Mouse (Mus musculus): ENCODE measurements around the gene Rasip1.

Rasip1 gene

GRCm38 (mm10) chr7:45624718-45625117, 2.6 kb upstream of the Rasip1 start:
- no peak for DNase-seq (ENCODE audit: low read depth, low spot score)

- DNase-seq (ENCODE audit: low read depth, low spot score), result no peak
Measured at GRCm38 (mm10) chr7:45625481-45625880, 1.8 kb upstream of the Rasip1 start.

GRCm38 (mm10) chr7:45626571-45627076, 664 bp upstream of the Rasip1 start:
- no peak for DNase-seq (ENCODE audit: low read depth, low spot score)

GRCm38 (mm10) chr7:45628364-45629294, 1.3 kb downstream of the Rasip1 start:
- DNase-seq (ENCODE audit: low read depth, low spot score), result peak; percentile 88

- peak; percentile 75 for DNase-seq (ENCODE audit: low read depth, low spot score)
Measured at GRCm38 (mm10) chr7:45630064-45630907, 3.0 kb downstream of the Rasip1 start.

GRCm38 (mm10) chr7:45632499-45632898, 5.2 kb downstream of the Rasip1 start:
- DNase-seq (ENCODE audit: low read depth, low spot score), result no peak

GRCm38 (mm10) chr7:45634946-45635681, 7.8 kb downstream of the Rasip1 start:
- no peak for DNase-seq (ENCODE audit: low read depth, low spot score)

GRCm38 (mm10) chr7:45635711-45636688, 8.7 kb downstream of the Rasip1 start:
- no peak for DNase-seq (ENCODE audit: low read depth, low spot score)

GRCm38 (mm10) chr7:45637710-45638109, 10.4 kb downstream of the Rasip1 start:
- no peak for DNase-seq (ENCODE audit: low read depth, low spot score)

- peak; percentile 98 for DNase-seq (ENCODE audit: low read depth, low spot score)
Measured at GRCm38 (mm10) chr7:45638623-45639401, 11.5 kb downstream of the Rasip1 start.

- peak; percentile 62 for DNase-seq (ENCODE audit: low read depth, low spot score)
Measured at GRCm38 (mm10) chr7:45639561-45640027, 12.3 kb downstream of the Rasip1 start, which contains the start of gene Mamstr. Mamstr (plus strand) TSS chr7:45639977.

- DNase-seq (ENCODE audit: low read depth, low spot score), result no peak
Measured at GRCm38 (mm10) chr7:45640191-45640957, 13.1 kb downstream of the Rasip1 start.

- DNase-seq (ENCODE audit: low read depth, low spot score), result no peak
Measured at GRCm38 (mm10) chr7:45641391-45642040, 14.2 kb downstream of the Rasip1 start.

GRCm38 (mm10) chr7:45642083-45642482, 14.8 kb downstream of the Rasip1 start:
- no peak for DNase-seq (ENCODE audit: low read depth, low spot score)

GRCm38 (mm10) chr7:45642503-45643255, 15.4 kb downstream of the Rasip1 start:
- no peak for DNase-seq (ENCODE audit: low read depth, low spot score)

- DNase-seq (ENCODE audit: low read depth, low spot score), result peak; percentile 98
Measured at GRCm38 (mm10) chr7:45643441-45644178, 16.3 kb downstream of the Rasip1 start.

Measured in ES-CJ7 (cell line).